Mouse (Mus musculus) thymus, postnatal 25 days (tissue): ENCODE measurements around the gene Ccdc47.

Source experiments
- DNase-seq: peaks from one replicate; pipeline ENCODE4 v3.0.0; 2022

The Ccdc47 gene

DNA sequence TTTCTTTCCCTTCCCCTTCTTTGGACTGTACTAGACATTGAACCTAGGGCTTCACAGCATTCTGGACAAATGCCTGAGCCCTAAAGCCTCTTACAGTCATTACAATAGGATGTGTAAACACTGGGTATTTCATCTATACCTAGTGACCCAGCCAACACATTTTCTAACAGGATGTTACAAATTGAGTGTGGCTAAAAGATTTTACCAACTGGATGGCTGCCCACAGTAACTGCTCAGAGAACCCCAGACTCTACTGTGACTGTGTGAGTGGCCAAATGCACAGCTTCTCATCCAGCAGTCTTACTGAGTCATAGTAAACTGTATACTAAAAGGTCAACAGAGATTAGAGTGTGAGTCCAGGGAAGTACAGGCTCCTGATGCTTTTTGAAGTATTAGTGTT, 20.8 kb downstream of the Ccdc47 start:
- DNase-seq, result no peak

DNA sequence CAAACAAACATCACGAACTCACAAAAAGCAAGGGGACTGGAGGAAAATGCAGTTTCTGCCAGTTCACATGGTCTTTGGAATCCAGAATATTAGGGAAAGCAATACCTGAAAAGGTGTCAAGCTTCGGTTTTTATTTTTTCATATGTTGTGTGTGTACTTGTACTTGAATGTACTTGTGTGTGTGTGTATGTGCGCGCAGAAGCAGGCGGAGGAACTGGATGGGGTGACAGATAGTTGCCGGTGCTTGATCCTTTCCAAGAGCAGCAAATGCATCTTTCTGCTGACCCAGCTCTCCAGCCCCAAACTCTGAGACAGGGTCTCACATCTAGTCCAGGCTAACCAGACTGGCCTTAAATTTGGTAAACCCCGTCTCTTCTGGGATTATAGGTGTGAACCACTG, 21.3 kb downstream of the Ccdc47 start:
- DNase-seq, result no peak

GRCm38 (mm10) chr11:106194155-106194541, 22.0 kb downstream of the Ccdc47 start:
- no peak for DNase-seq

DNA sequence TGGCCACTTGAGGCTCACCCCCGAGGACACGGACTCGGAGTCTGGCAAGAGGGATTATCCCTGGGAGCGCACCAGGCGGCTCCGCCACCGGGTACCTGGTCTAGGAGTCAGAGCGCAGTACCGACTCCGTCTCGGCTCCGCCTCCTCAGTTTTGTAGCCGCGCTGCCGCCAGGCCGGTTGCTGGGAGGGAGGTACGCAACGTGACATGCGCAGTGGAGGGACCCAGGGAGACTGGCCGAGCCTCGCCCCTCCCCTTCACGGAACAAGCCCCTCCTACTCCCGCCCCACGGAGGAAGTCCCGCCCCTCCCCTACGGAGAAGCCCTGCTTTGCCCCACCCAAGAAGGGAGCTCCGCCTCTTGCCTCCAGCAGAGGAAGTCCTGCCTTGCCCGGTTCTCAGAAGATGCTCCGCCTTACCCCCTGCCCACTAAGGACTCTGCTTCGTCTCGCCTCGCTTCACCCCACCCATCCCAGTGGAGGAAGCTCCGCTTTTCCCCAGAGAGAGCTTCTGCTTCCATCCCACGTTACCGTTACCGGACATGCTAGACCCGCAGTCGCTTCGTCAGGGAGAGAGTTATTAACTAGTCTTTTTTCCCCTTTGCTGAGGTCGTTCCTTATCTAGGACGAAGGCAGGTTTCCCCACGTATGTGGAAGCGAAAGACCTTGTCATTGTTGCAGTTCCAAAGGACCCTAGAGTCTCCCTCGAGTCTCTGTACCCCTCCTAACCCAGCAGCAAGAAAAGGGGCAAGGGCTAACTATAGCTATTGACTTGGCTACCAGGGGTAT, 22.6 kb downstream of the Ccdc47 start:
- DNase-seq, result peak; percentile 97

GRCm38 (mm10) chr11:106192657-106193370, 23.3 kb downstream of the Ccdc47 start:
- no peak for DNase-seq

- no peak for DNase-seq
Observed at GRCm38 (mm10) chr11:106192241-106192640, 23.9 kb downstream of the Ccdc47 start.

DNA sequence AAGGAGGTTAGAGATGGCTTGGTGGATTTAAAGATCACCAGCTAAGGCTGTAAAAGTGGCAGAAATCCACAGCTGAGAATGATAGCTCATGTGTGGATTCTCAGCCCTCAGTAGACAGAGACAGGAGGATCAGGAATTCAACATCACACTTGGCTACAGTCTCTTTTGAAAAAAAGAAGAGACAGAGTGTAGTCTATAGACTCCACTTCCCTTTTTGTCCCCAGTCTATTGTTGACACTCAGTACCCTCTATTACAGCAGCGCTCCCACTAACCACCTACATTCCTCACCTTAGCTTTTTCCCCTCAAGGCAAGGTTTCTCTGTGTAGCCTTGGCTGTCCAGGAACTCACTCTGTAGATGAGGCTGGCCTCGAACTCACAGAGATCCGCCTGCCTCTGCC, 24.4 kb downstream of the Ccdc47 start:
- no peak for DNase-seq

DNA sequence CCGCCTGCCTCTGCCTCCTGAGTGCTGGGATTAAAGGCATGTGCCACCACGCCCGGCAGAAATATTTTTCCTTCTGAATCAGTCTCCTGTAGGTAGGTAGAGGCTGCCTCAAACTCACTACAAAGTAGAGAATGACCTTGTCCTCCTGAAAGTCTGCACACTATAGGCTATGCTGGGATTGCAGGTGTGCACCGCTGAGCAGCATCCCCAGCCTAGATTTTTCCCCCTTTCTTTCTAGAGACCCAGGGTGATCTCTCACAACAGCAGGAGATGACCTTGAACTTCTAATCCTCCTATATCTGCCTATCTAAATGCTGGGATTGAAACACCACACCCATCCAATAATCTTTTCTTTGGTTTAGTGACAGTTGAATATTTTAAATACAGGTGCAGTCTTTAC, 28.8 kb downstream of the Ccdc47 start:
- no peak for DNase-seq

GRCm38 (mm10) chr11:106180449-106180801, 35.7 kb downstream of the Ccdc47 start:
- DNase-seq, result no peak

DNA sequence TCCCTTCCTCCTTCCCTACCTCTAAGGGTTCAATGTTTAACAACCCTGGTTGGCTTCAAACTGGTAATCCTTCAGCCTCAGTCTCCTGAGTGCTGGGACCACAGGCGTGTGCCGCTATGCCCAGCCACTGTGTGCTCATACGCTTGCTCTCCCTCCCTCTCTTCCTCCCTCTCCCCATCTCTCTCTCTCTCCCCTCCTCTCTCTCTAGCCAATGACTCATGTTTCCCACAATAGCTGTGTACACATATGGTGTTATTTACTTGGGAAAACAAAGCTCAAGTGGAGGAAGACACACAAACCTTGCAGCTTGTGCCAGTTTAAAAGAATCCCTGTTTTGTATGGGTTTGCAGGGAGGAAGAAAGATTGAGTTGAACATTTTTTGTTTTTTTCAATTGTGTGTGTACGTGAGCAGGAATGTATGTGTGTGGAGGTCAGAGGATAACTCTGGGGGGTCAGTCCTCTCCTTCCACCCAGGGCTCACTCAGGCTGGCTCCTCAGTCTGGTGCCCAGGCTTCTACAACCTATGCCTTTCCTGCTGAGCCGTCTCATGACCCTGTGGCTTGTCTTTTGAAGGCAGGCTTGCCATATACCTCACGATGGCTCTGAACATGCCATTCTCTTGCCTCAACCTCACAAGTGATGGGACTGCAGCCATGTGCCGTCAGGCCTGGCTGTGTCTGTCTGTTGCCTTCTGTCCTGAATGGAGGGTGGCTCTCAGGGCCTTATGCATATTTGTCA, 36.3 kb downstream of the Ccdc47 start:
- no peak for DNase-seq

GRCm38 (mm10) chr11:106178036-106178782, 37.9 kb downstream of the Ccdc47 start:
- no peak for DNase-seq

GRCm38 (mm10) chr11:106176372-106176771, 39.8 kb downstream of the Ccdc47 start:
- DNase-seq, result no peak

GRCm38 (mm10) chr11:106175081-106175480, 41.1 kb downstream of the Ccdc47 start:
- no peak for DNase-seq

DNA sequence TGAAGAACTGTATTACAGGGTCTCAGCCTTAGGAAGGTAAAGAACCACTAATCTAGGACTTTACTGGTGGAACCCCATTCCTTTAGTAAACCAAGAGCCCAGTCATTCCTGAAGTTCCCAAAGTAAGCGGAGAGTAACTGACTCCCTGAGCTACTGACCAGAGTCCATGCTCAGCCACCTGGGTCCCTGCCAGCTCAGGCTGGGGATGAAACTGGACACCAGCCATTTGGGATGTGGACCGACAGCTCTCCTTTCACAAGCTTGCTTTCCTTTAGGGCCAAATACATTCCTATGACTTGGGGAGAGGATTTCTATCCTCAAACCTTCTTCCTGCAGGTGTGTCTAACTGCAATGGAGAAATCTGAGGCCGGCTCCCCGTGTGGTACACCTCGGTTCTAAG, 41.8 kb downstream of the Ccdc47 start:
- no peak for DNase-seq

- no peak for DNase-seq
Observed at GRCm38 (mm10) chr11:106173228-106173627, 42.9 kb downstream of the Ccdc47 start.

DNA sequence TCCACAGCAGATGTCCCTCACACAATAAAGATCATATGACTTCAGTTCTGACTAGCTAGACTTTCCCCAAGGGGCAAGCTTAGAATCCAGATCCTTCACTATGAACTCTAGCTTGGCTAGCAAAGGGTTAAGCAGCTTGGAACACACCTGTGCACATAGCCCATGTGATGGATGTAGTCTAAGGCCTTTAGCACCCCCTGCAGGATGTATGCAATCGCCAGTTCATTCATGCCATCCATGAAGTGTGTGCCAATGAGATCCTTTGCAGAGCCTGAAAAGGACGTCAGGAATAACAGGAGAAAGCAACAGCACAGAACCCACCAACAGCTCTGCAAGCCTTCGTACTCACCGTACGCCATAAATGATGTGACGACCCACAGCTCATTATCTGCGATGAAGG, 45.3 kb downstream of the Ccdc47 start:
- peak; percentile 82 for DNase-seq

- peak; percentile 69 for DNase-seq
Observed at GRCm38 (mm10) chr11:106167435-106167834, 48.7 kb downstream of the Ccdc47 start.

DNA sequence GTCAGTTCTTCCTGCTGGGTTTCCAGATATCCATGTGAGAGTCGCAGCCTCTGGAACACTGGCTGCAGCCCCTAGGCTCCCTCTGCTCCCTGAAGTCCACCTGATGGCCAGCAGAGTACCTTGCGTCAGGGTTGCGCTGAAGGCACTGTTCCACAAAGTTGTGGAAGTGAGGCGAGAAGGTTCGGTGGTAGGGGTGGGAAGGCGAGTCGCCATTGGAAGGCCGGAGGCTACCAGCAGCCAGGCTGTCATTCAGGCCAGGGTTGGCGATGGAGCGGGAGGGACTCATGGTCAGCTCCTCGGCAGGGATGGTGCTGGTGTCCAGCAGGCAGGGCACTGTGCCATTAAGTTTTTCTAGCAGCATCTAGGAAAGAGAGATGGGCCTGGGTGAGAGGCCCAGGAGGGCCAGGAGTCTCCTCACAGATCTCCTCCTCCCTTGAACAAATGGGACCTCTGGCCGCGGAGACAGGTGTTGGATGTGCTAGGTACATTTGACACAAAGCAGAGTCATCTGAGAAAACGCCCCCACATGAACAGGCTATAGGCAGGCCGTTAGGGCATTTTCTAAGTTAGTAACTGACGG, 51.5 kb downstream of the Ccdc47 start:
- DNase-seq, result no peak

DNA sequence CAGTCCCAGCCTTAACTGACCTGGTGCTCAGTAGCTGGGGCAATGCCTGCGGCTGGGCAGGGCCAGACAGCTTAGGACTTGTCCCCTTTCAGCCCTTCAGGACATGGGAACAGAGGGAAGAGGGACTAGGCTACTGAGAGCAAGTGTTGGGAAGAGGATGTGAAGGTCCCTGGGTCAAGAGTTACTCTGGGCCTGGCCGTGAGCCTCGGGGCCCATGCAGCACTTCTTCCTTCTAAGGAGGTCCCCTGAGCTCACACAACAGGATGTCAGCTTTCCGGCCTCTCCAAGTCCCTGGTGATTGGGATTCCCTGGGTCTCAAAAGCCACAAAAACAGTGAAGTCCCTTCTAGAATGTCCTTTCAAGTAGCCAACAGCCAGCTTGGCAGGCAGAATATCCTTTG, 52.6 kb downstream of the Ccdc47 start:
- DNase-seq, result no peak

GRCm38 (mm10) chr11:106162237-106162636, 53.9 kb downstream of the Ccdc47 start:
- no peak for DNase-seq

DNA sequence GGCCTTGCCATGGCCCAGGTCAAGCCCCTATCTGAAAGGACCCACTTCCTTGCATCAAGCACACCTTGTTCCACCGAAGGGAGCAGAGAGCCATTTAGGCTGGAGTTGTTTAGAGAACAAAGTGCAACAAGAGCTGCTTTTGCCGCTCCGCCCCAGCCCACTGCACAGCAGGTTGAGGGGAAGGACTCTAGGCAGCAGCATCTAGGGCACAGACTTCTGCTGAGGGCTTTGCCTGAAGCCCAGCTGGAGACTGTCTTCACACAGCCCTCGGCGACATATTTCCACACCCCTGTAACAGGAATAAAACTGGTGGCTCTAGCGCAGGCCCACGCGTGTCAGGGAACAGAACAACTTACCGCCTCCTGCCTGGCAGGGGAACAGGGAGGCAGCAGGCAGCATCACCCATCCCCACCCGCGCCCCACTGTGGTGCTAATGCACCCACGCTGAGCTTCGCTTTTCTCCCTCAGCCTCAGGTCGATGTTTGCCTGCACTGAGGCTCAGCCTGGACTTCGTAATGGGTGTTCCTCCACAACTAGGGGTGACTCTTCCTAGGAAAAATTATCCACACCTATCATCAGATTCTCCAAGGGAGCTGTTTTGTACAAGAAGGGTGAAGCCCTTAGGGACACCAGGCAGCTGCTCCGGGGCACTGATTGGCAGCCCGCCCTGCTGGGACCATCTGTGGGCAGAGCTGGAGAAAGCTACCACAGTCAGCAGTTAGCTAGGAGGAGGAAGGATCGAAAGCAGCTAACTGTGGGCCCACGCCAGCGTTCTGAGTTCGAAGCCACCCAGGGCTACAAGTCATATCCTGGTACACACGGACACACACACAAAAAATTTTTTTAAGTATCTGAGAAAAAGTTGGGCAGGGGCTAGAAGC, 55.1 kb downstream of the Ccdc47 start, which contains the start of the genes Gm10840 and Limd2:
TSS of gene Gm10840 (plus strand) at position 10 of the 881 bp plus-strand sequence.
TSS of gene Limd2 (minus strand) at position 20 of the 881 bp plus-strand sequence.
- DNase-seq, result peak; percentile 83
